Mouse (Mus musculus) kidney, postnatal 0 days (tissue): ENCODE results near the gene Cabp2. TPM values are rescaled to one million over a fixed set of nuclear protein-coding genes. Genes with fewer than 3 reads are reported as not detected.
"Not testable (repeated sequence)": the region's sequence is repeated elsewhere in the genome, so short reads cannot be mapped to it uniquely, and the experiment has no call there.

Experiments
- ATAC-seq: fragments of 200-750 bp; cut with Nextera tagmentation; replicated peaks from 2 replicates; pipeline ENCODE4 v1.8.0; 2017; ENCODE audit warnings: low read depth, moderate number of reproducible peaks, moderate TSS enrichment, moderate library complexity; ENCODE audit not compliant: low FRiP score
- DNase-seq: peaks from one replicate; pipeline ENCODE4 v3.0.0-alpha.2; 2016; ENCODE audit warnings: low spot score
- H3K27ac ChIP-seq: fragments of 300-500 bp; sonication (generic); 2 replicates; pipeline ENCODE4 v1.5.1; 2014; ENCODE audit warnings: mild to moderate bottlenecking
- H3K27me3 ChIP-seq: fragments of 300-500 bp; sonication (generic); 2 replicates; pipeline ENCODE4 v1.6.1; 2014; ENCODE audit warnings: low read length, mixed read lengths; ENCODE audit not compliant: insufficient read depth
- H3K36me3 ChIP-seq: fragments of 300-500 bp; sonication (generic); 2 replicates; pipeline ENCODE4 v1.6.1; 2014; ENCODE audit warnings: low read length, mixed read lengths; ENCODE audit not compliant: insufficient read depth
- H3K4me1 ChIP-seq: fragments of 300-500 bp; sonication (generic); replicated peaks from 2 replicates; pipeline ENCODE4 v1.6.1; 2014; ENCODE audit warnings: antibody characterized with exemption, low read length, mixed read lengths; ENCODE audit not compliant: insufficient read depth
- H3K4me2 ChIP-seq: fragments of 300-500 bp; sonication (generic); 2 replicates; pipeline ENCODE4 v1.6.1; 2014; ENCODE audit warnings: mild to moderate bottlenecking, low read length, moderate library complexity, mixed read lengths
- H3K4me3 ChIP-seq: fragments of 300-500 bp; sonication (generic); replicated peaks from 2 replicates; pipeline ENCODE4 v1.5.1; 2014; ENCODE audit warnings: low read depth, low read length
- H3K9ac ChIP-seq: fragments of 300-500 bp; sonication (generic); 2 replicates; pipeline ENCODE4 v1.6.1; 2014; ENCODE audit warnings: low read depth, low read length
- H3K9me3 ChIP-seq: fragments of 300-500 bp; sonication (generic); replicated peaks from 2 replicates; pipeline ENCODE4 v1.6.1; 2016; ENCODE audit warnings: low read length, inconsistent platforms, mixed read lengths
- CTCF ChIP-seq: IDR thresholded peaks from 2 replicates; pipeline ENCODE4 v1.5.1; 2016; ENCODE audit warnings: antibody characterized with exemption, low read depth, mild to moderate bottlenecking, moderate library complexity
- WGBS: fragments of 180-500 bp; shearing (Covaris S2); extraction: QIAGEN DNeasy Blood & Tissue Kit; methylation state at CpG from one replicate; pipeline ENCODE4 v1.1.7; 2014; 5-methylcytosine and 5-hydroxymethylcytosine counted together
- polyA plus RNA-seq: library from polyadenylated mRNA; unstranded; fragments of >200 nt; fragmentation: Nextera tagmentation; extraction: Ambion mirVana; gene quantifications from 2 replicates; pipeline ENCODE4 v1.2.1, GENCODE M21; 2015

The Cabp2 gene
- polyA plus RNA-seq, 1 experiment from 2014 or later, result 2.4 TPM

GRCm38 (mm10) chr19:4066280-4066679 lies 15.1 kb upstream of the Cabp2 start:
- no peaks in the 10 kb centered on the region for H3K9me3 ChIP-seq
- TF ChIP-seq CTCF, result no peak
- H3K36me3 ChIP-seq, result no peaks in the 10 kb centered on the region
- no peak for DNase-seq
- WGBS, result 61% methylated on average over 6 of the region's 6 CpGs
- no peaks in the 10 kb centered on the region for H3K4me1 ChIP-seq
- ATAC-seq, result no peak
- H3K4me3 ChIP-seq, result no peak overlapping the region
- no peak overlapping the region for H3K27ac ChIP-seq
- no peak overlapping the region for H3K4me2 ChIP-seq
- H3K27me3 ChIP-seq, result no peaks in the 10 kb centered on the region
- no peak overlapping the region for H3K9ac ChIP-seq

- ATAC-seq, result no peak
- H3K4me2 ChIP-seq, result no peak overlapping the region
- no peak overlapping the region for H3K27ac ChIP-seq
- H3K36me3 ChIP-seq, result no peaks in the 10 kb centered on the region
- no peaks in the 10 kb centered on the region for H3K9me3 ChIP-seq
- no peaks in the 10 kb centered on the region for H3K27me3 ChIP-seq
- H3K4me1 ChIP-seq, result no peaks in the 10 kb centered on the region
- H3K4me3 ChIP-seq, result no peak overlapping the region
- no peak for TF ChIP-seq CTCF
- H3K9ac ChIP-seq, result no peak overlapping the region
- DNase-seq, result no peak
Measured at GRCm38 (mm10) chr19:4066877-4067276, 14.5 kb upstream of the Cabp2 start.

GRCm38 (mm10) chr19:4068242-4068641 lies 13.1 kb upstream of the Cabp2 start:
- not testable (repeated sequence) for H3K4me1 ChIP-seq, H3K4me3 ChIP-seq, H3K9ac ChIP-seq, H3K36me3 ChIP-seq, H3K9me3 ChIP-seq, H3K27me3 ChIP-seq, ATAC-seq, DNase-seq, H3K27ac ChIP-seq, H3K4me2 ChIP-seq
- 79% methylated on average over 2 of the region's 2 CpGs for WGBS

GRCm38 (mm10) chr19:4068717-4069410 lies 12.5 kb upstream of the Cabp2 start:
- no peak for TF ChIP-seq CTCF
- 60% methylated on average over 15 of the region's 15 CpGs for WGBS
- Histone ChIP-seq H3K4me3 (no peak overlapping the region), H3K4me2 (no peak overlapping the region), H3K27me3 (no peaks in the 10 kb centered on the region), H3K27ac (no peak overlapping the region), H3K9me3 (no peaks in the 10 kb centered on the region), H3K9ac (no peak overlapping the region), H3K36me3 (no peaks in the 10 kb centered on the region), H3K4me1 (peaks cover 3% of the 10 kb centered on the region; the same call in 1 of the 2 replicates)
- ATAC-seq (no peak), DNase-seq (no peak)

GRCm38 (mm10) chr19:4070311-4070710 lies 11.1 kb upstream of the Cabp2 start:
- no peaks in the 10 kb centered on the region for H3K9me3 ChIP-seq
- 80% methylated on average over 15 of the region's 15 CpGs for WGBS
- no peaks in the 10 kb centered on the region for H3K27me3 ChIP-seq

GRCm38 (mm10) chr19:4070756-4071155 lies 10.6 kb upstream of the Cabp2 start:
- ATAC-seq (no peak), DNase-seq (no peak)
- TF ChIP-seq CTCF, result no peak
- H3K36me3 ChIP-seq, result no peaks in the 10 kb centered on the region
- no peaks in the 10 kb centered on the region for H3K9me3 ChIP-seq
- no peak overlapping the region for H3K9ac ChIP-seq
- WGBS, result 82% methylated on average over 8 of the region's 8 CpGs
- H3K4me2 ChIP-seq, result no peak overlapping the region
- H3K4me3 ChIP-seq, result no peak overlapping the region
- peaks cover 3% of the 10 kb centered on the region; the same call in 1 of the 2 replicates for H3K4me1 ChIP-seq
- H3K27ac ChIP-seq, result no peak overlapping the region
- H3K27me3 ChIP-seq, result no peaks in the 10 kb centered on the region

More at GRCm38 (mm10) chr19:4070311-4070710, 11.1 kb upstream of the Cabp2 start:
- H3K4me3 ChIP-seq, result no peak overlapping the region
- H3K4me2 ChIP-seq, result no peak overlapping the region
- no peak overlapping the region for H3K9ac ChIP-seq
- no peaks in the 10 kb centered on the region for H3K36me3 ChIP-seq
- TF ChIP-seq CTCF, result no peak
- DNase-seq (no peak), ATAC-seq (no peak)
- H3K27ac ChIP-seq, result no peak overlapping the region
- peaks cover 3% of the 10 kb centered on the region; the same call in 1 of the 2 replicates for H3K4me1 ChIP-seq

- H3K4me1 ChIP-seq, result peaks cover 3% of the 10 kb centered on the region; the same call in 1 of the 2 replicates
- no peak for ATAC-seq
- TF ChIP-seq CTCF, result no peak
Measured at GRCm38 (mm10) chr19:4071406-4071805, 10.0 kb upstream of the Cabp2 start.

More at GRCm38 (mm10) chr19:4071406-4071805, 10.0 kb upstream of the Cabp2 start:
- Histone ChIP-seq H3K27me3 (no peaks in the 10 kb centered on the region), H3K9me3 (no peaks in the 10 kb centered on the region), H3K27ac (no peak overlapping the region), H3K4me2 (no peak overlapping the region), H3K9ac (no peak overlapping the region), H3K36me3 (no peaks in the 10 kb centered on the region), H3K4me3 (no peak overlapping the region)
- DNase-seq, result no peak
- WGBS, result 93% methylated on average over 6 of the region's 6 CpGs
